Mouse (Mus musculus) ES-Bruce4 (cell line): ENCODE data around the gene Dlx3. TPM values are rescaled to one million over a fixed set of nuclear protein-coding genes. Genes with fewer than 3 reads are reported as not detected.

Experiments
- H3K27ac ChIP-seq: 2 replicates; pipeline ENCODE4 v1.5.1; 2012; ENCODE audit warnings: low read length, inconsistent platforms; ENCODE audit not compliant: insufficient read depth
- H3K27me3 ChIP-seq: 2 replicates; pipeline ENCODE4 v1.6.1; 2012; ENCODE audit warnings: mild to moderate bottlenecking, low read length, inconsistent platforms; ENCODE audit not compliant: control insufficient read depth, poor library complexity, insufficient read depth, severe bottlenecking
- H3K36me3 ChIP-seq: 2 replicates; pipeline ENCODE4 v1.6.1; 2012; ENCODE audit warnings: inconsistent platforms, mild to moderate bottlenecking, low read length, moderate library complexity; ENCODE audit not compliant: control insufficient read depth, poor library complexity, insufficient read depth, severe bottlenecking
- H3K4me1 ChIP-seq: one replicate; pipeline ENCODE4 v1.8.1; 2011; ENCODE audit warnings: low read length; ENCODE audit not compliant: control insufficient read depth, insufficient read depth
- H3K4me3 ChIP-seq: 2 replicates; pipeline ENCODE4 v1.5.1; 2011; ENCODE audit warnings: low read depth, mild to moderate bottlenecking, low read length
- H3K9ac ChIP-seq: 2 replicates; pipeline ENCODE4 v1.6.1; 2012; ENCODE audit warnings: low read depth, mild to moderate bottlenecking, inconsistent platforms; ENCODE audit not compliant: poor library complexity, severe bottlenecking
- H3K9me3 ChIP-seq: replicated peaks from 2 replicates; pipeline ENCODE4 v1.6.1; 2012; ENCODE audit warnings: mild to moderate bottlenecking, low read length, inconsistent platforms; ENCODE audit not compliant: control insufficient read depth, poor library complexity, insufficient read depth, severe bottlenecking
- CTCF ChIP-seq: IDR thresholded peaks from one replicate; pipeline ENCODE4 v1.8.1; 2011; ENCODE audit warnings: low read depth, low read length
- EP300 ChIP-seq: IDR thresholded peaks from 2 replicates; pipeline ENCODE4 v1.6.1; 2011; ENCODE audit warnings: low read depth, low read length; ENCODE audit not compliant: insufficient read depth
- POLR2A ChIP-seq: IDR thresholded peaks from one replicate; pipeline ENCODE4 v1.8.1; 2011; ENCODE audit warnings: low read length; ENCODE audit not compliant: insufficient read depth
- polyA plus RNA-seq: library from polyadenylated mRNA; stranded (reverse); fragments of >200 nt; gene quantifications from 2 replicates; pipeline ENCODE4 v1.2.4, GENCODE M21; 2011; ENCODE audit warnings: low read depth; ENCODE audit not compliant: missing spikeins, insufficient read depth, insufficient read length

Dlx3 gene
- polyA plus RNA-seq, 1 experiment, result 11.3 TPM

- no peaks in the 10 kb centered on the region for H3K9me3 ChIP-seq
- H3K4me1 ChIP-seq, result no peaks in the 10 kb centered on the region
- no peak for TF ChIP-seq CTCF
- TF ChIP-seq EP300, result no peak
- no peak for TF ChIP-seq POLR2A
- H3K4me3 ChIP-seq, result no peak overlapping the region
- H3K27ac ChIP-seq, result no peak overlapping the region
- no peaks in the 10 kb centered on the region for H3K27me3 ChIP-seq
- no peak overlapping the region for H3K9ac ChIP-seq
- H3K36me3 ChIP-seq, result no peaks in the 10 kb centered on the region
These were observed 9.8 kb upstream of the Dlx3 start for GRCm38 (mm10) chr11:95110081-95110480.

GRCm38 (mm10) chr11:95117030-95117429 is 2.9 kb upstream of the Dlx3 start:
- TF ChIP-seq CTCF, result peak; percentile 98
- TF ChIP-seq POLR2A, result no peak
- TF ChIP-seq EP300, result peak; percentile 32; the same call in 1 of the 2 replicates
- Histone ChIP-seq H3K9me3 (no peaks in the 10 kb centered on the region), H3K27me3 (peaks cover 14% of the 10 kb centered on the region), H3K36me3 (no peaks in the 10 kb centered on the region), H3K9ac (no peak overlapping the region), H3K4me3 (no peak overlapping the region), H3K27ac (no peak overlapping the region), H3K4me1 (no peaks in the 10 kb centered on the region)

GRCm38 (mm10) chr11:95118505-95118904 is 1.4 kb upstream of the Dlx3 start:
- no peak overlapping the region for H3K27ac ChIP-seq
- TF ChIP-seq POLR2A (no peak), CTCF (peak; percentile 97)
- peaks cover 17% of the 10 kb centered on the region for H3K27me3 ChIP-seq
- H3K4me1 ChIP-seq, result no peaks in the 10 kb centered on the region
- H3K9ac ChIP-seq, result peak overlapping the region; percentile 19; the same call in 1 of the 2 replicates
- H3K36me3 ChIP-seq, result no peaks in the 10 kb centered on the region
- no peaks in the 10 kb centered on the region for H3K9me3 ChIP-seq
- H3K4me3 ChIP-seq, result peak overlapping the region; percentile 28; the same call in 1 of the 2 replicates

- Histone ChIP-seq H3K27ac (no peak overlapping the region), H3K27me3 (peaks cover 17% of the 10 kb centered on the region), H3K36me3 (no peaks in the 10 kb centered on the region), H3K4me3 (peak overlapping the region; percentile 64), H3K9me3 (no peaks in the 10 kb centered on the region), H3K4me1 (peaks cover 2% of the 10 kb centered on the region), H3K9ac (peak overlapping the region; percentile 54)
- TF ChIP-seq EP300, result no peak
- TF ChIP-seq POLR2A, result no peak
- no peak for TF ChIP-seq CTCF
These were observed 708 bp downstream of the Dlx3 start for GRCm38 (mm10) chr11:95120633-95121020.

GRCm38 (mm10) chr11:95121161-95122099 is 1.5 kb downstream of the Dlx3 start:
- H3K27me3 ChIP-seq, result peaks cover 17% of the 10 kb centered on the region
- peak overlapping the region; percentile 54 for H3K9ac ChIP-seq
- peak overlapping the region; percentile 27 for H3K4me3 ChIP-seq
- no peak overlapping the region for H3K27ac ChIP-seq
- H3K36me3 ChIP-seq, result no peaks in the 10 kb centered on the region
- no peaks in the 10 kb centered on the region for H3K9me3 ChIP-seq
- TF ChIP-seq EP300, result no peak
- no peak for TF ChIP-seq CTCF
- no peak for TF ChIP-seq POLR2A
- peaks cover 2% of the 10 kb centered on the region for H3K4me1 ChIP-seq

GRCm38 (mm10) chr11:95122100-95122489 is 2.2 kb downstream of the Dlx3 start:
- Histone ChIP-seq H3K9ac (no peak overlapping the region), H3K4me3 (no peak overlapping the region), H3K4me1 (peaks cover 2% of the 10 kb centered on the region), H3K27ac (no peak overlapping the region), H3K27me3 (peaks cover 17% of the 10 kb centered on the region), H3K9me3 (no peaks in the 10 kb centered on the region), H3K36me3 (no peaks in the 10 kb centered on the region)
- no peak for TF ChIP-seq CTCF
- no peak for TF ChIP-seq POLR2A
- TF ChIP-seq EP300, result no peak
